ENCODE assay signal across 8 mouse cellular contexts in the genomic region with DNA sequence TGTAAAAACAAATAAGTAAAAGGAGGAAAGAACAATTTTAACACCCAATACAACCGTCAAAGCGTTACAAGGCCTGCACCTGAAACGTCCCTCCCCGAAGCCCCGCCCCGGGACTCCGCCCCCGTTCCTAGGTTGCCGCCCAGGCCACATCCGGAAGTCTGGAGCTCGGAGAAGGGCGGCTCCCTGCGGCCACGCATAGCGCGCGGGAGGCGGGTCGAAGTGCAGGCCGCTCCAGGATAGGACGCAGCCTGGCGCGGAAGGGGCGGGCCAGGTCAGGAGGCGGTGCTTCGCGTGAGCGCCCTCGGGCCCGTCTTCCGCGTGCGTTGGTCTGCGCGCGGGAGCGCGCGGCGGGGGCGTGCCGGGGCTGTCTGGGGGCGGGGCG. TPM values are rescaled to one million over a fixed set of nuclear protein-coding genes. Genes with fewer than 3 reads are reported as not detected.
DNase-seq lines count a peak whose midpoint lies in the region; ATAC-seq lines count a peak whose summit lies in the region.

No protein-coding gene starts in this region.

- H3K36me3 ChIP-seq in heart, embryonic 14.5 days (ENCODE audit: control insufficient read depth, insufficient read depth, low read length), result no peaks in the 10 kb centered on the region
- H3K36me3 ChIP-seq in liver, embryonic 13.5 days, result no peaks in the 10 kb centered on the region
- no peaks in the 10 kb centered on the region for H3K36me3 ChIP-seq in stomach, embryonic 16.5 days (ENCODE audit: control insufficient read depth, insufficient read depth, low read length)

- peaks cover 0 to 38% of the 10 kb centered on the region in 2 experiments; a peak in 3 of 4 replicates for H3K4me1 ChIP-seq in heart, embryonic 14.5 days (ENCODE audit: control insufficient read depth in 2 of 2, insufficient read depth in 2 of 2, low read length in 2 of 2)
- peaks cover 44% of the 10 kb centered on the region for H3K4me1 ChIP-seq in liver, embryonic 13.5 days (replicated peaks)
- peaks cover 13% of the 10 kb centered on the region for H3K4me1 ChIP-seq in stomach, embryonic 16.5 days (ENCODE audit: control insufficient read depth, insufficient read depth, low read length)

- peak overlapping the region; percentile 61 for H3K4me2 ChIP-seq in heart, embryonic 14.5 days (ENCODE audit: low read length)
- H3K4me2 ChIP-seq in liver, embryonic 13.5 days, result peak overlapping the region; percentile 90
- peak overlapping the region; percentile 51 for H3K4me2 ChIP-seq in stomach, embryonic 16.5 days (ENCODE audit: low read depth, low read length)

- no peaks in the 10 kb centered on the region for H3K9me3 ChIP-seq in heart, embryonic 14.5 days (ENCODE audit: control insufficient read depth, low read length)
- H3K9me3 ChIP-seq in liver, embryonic 13.5 days (replicated peaks), result no peaks in the 10 kb centered on the region
- no peaks in the 10 kb centered on the region for H3K9me3 ChIP-seq in stomach, embryonic 16.5 days (replicated peaks; ENCODE audit: control insufficient read depth, low read length)

- DNase-seq in c-Kit-negative CD71-positive TER-119-positive erythroid progenitor cells, embryonic 14.5 days (ENCODE audit: low read depth, low spot score), result peak; percentile 97
- DNase-seq in fibroblast of lung, adult 2 months (ENCODE audit: low read depth), result peak; percentile 90
- peak; percentile 99 for DNase-seq in kidney, postnatal 14 days
- peak; percentile 98 for DNase-seq in liver, embryonic 13.5 days
- peak; percentile 98 for DNase-seq in neural tube, embryonic 10.5 days (ENCODE audit: extremely low spot score, low spot score)

- ATAC-seq in CD4-positive, CD25-positive, alpha-beta regulatory T cell, adult 4 months, result peak; percentile 98
- ATAC-seq in heart, embryonic 14.5 days (ENCODE audit: insufficient number of reproducible peaks, insufficient read depth, low FRiP score, low read depth), result peak; percentile 99
- peak; percentile 99 for ATAC-seq in liver, embryonic 13.5 days (ENCODE audit: low read depth)
- peak; percentile 100 for ATAC-seq in stomach, embryonic 16.5 days (ENCODE audit: insufficient read depth, low FRiP score)

- under 1% methylated on average over 33 of the region's 44 CpGs for WGBS in heart, embryonic 14.5 days
- under 1% methylated on average over 36 of the region's 44 CpGs for WGBS in liver, embryonic 13.5 days (ENCODE audit: insufficient replicate concordance)
- under 1% methylated on average over 43 of the region's 44 CpGs for WGBS in stomach, embryonic 16.5 days

- H3K27me3 ChIP-seq in heart, embryonic 14.5 days (ENCODE audit: control insufficient read depth, insufficient read depth, low read length), result no peaks in the 10 kb centered on the region
- no peaks in the 10 kb centered on the region for H3K27me3 ChIP-seq in liver, embryonic 13.5 days
- no peaks in the 10 kb centered on the region for H3K27me3 ChIP-seq in stomach, embryonic 16.5 days (ENCODE audit: control insufficient read depth, insufficient read depth, low read length)

- peak overlapping the region in 1 of 2 experiments; percentile 97; a peak in 2 of 4 replicates for H3K27ac ChIP-seq in heart, embryonic 14.5 days (replicated peaks in 1 of 2; ENCODE audit: control insufficient read depth in 1 of 2, insufficient read depth in 1 of 2, low read depth in 2 of 2, low read length in 2 of 2)
- H3K27ac ChIP-seq in liver, embryonic 13.5 days, result peak overlapping the region; percentile 88
- peak overlapping the region; percentile 40 for H3K27ac ChIP-seq in stomach, embryonic 16.5 days (ENCODE audit: low read length)

- H3K4me3 ChIP-seq in heart, embryonic 14.5 days (ENCODE audit: control insufficient read depth in 1 of 2, insufficient read depth in 1 of 2, low read depth in 1 of 2, low read length in 2 of 2), result peak overlapping the region; percentile 22 to 99; a peak in 3 of 4 replicates
- peak overlapping the region; percentile 93 for H3K4me3 ChIP-seq in liver, embryonic 13.5 days (replicated peaks)
- peak overlapping the region; percentile 97 for H3K4me3 ChIP-seq in stomach, embryonic 16.5 days (replicated peaks; ENCODE audit: low read length)

- peak overlapping the region; percentile 98 for H3K9ac ChIP-seq in heart, embryonic 14.5 days (ENCODE audit: low read length)
- peak overlapping the region; percentile 42; the same call in 1 of the 2 replicates for H3K9ac ChIP-seq in liver, embryonic 13.5 days
- peak overlapping the region; percentile 95 for H3K9ac ChIP-seq in stomach, embryonic 16.5 days (ENCODE audit: low read length)

RNA-seq across cellular contexts. Expression of gene Cbfa2t2, which starts 0.2 kb away (rescaled TPM):
- 10 to 100 TPM; 22.9 to 33.0 TPM for polyA plus RNA-seq in CD4-positive, CD25-positive, alpha-beta regulatory T cell, adult 4 months (2017; shearing (Covaris generic))
- 30.8 and 35.1 TPM in 2 replicates for polyA plus RNA-seq in heart, embryonic 14.5 days (2014; fragmentation: Nextera tagmentation; extraction: Ambion mirVana)
- polyA plus RNA-seq in liver, embryonic 13.5 days (2015; fragmentation: Nextera tagmentation; extraction: Ambion mirVana), result 8.4 and 9.6 TPM in 2 replicates
- 31.8 and 32.8 TPM in 2 replicates for polyA plus RNA-seq in stomach, embryonic 16.5 days (2015; fragmentation: Nextera tagmentation; extraction: Ambion mirVana)

RNA-seq across cellular contexts. Expression of gene Snta1, which starts 28.2 kb away (rescaled TPM):
- not detected for polyA plus RNA-seq in CD4-positive, CD25-positive, alpha-beta regulatory T cell, adult 4 months (2017; shearing (Covaris generic))
- 23.7 and 26.9 TPM in 2 replicates for polyA plus RNA-seq in heart, embryonic 14.5 days (2014; fragmentation: Nextera tagmentation; extraction: Ambion mirVana)
- 1.7 and 2.0 TPM in 2 replicates for polyA plus RNA-seq in liver, embryonic 13.5 days (2015; fragmentation: Nextera tagmentation; extraction: Ambion mirVana)
- polyA plus RNA-seq in stomach, embryonic 16.5 days (2015; fragmentation: Nextera tagmentation; extraction: Ambion mirVana), result 4.2 and 7.9 TPM in 2 replicates

Comparison
In these comparisons a context has a peak if more than half of its experiments do, and no peak if none do; other contexts are left out.
1. H3K9ac ChIP-seq: peak in every context shown above with its lines; median percentile 98 in heart, embryonic 14.5 days; 95 in stomach, embryonic 16.5 days; 42 in liver, embryonic 13.5 days.